Mouse (Mus musculus) neural tube, embryonic 12.5 days (tissue): ENCODE data around the gene Dnaic2. TPM values are rescaled to one million over a fixed set of nuclear protein-coding genes. Genes with fewer than 3 reads are reported as not detected.

Source experiments
- ATAC-seq: fragments of 200-750 bp; cut with Nextera tagmentation; 2 replicates; pipeline ENCODE4 v1.8.0; 2017; ENCODE audit warnings: low read depth, mild to moderate bottlenecking, moderate TSS enrichment, moderate library complexity; ENCODE audit not compliant: low FRiP score
- H3K27ac ChIP-seq: fragments of 300-500 bp; sonication (generic); 2 replicates; pipeline ENCODE4 v1.5.1; 2016
- H3K27me3 ChIP-seq: fragments of 300-500 bp; sonication (generic); replicated peaks from 2 replicates; pipeline ENCODE4 v1.6.1; 2016; ENCODE audit warnings: mild to moderate bottlenecking
- H3K36me3 ChIP-seq: fragments of 300-500 bp; sonication (generic); 2 replicates; pipeline ENCODE4 v1.6.1; 2016; ENCODE audit warnings: mild to moderate bottlenecking
- H3K4me1 ChIP-seq: fragments of 300-500 bp; sonication (generic); 2 replicates; pipeline ENCODE4 v1.6.1; 2016
- H3K4me2 ChIP-seq: fragments of 300-500 bp; sonication (generic); replicated peaks from 2 replicates; pipeline ENCODE4 v1.6.1; 2016; ENCODE audit warnings: mild to moderate bottlenecking
- H3K4me3 ChIP-seq: fragments of 300-500 bp; sonication (generic); 2 replicates; pipeline ENCODE4 v1.5.1; 2016
- H3K9ac ChIP-seq: fragments of 300-500 bp; sonication (generic); 2 replicates; pipeline ENCODE4 v1.6.1; 2016; ENCODE audit warnings: mild to moderate bottlenecking
- H3K9me3 ChIP-seq: fragments of 300-500 bp; sonication (generic); 2 replicates; pipeline ENCODE4 v1.6.1; 2016; ENCODE audit warnings: mild to moderate bottlenecking
- WGBS: fragments of 180-500 bp; shearing (Covaris S2); methylation state at CpG from one replicate; pipeline ENCODE4 v1.1.7; 2016; 5-methylcytosine and 5-hydroxymethylcytosine counted together
- polyA plus RNA-seq: library from polyadenylated mRNA; unstranded; fragments of >200 nt; fragmentation: Nextera tagmentation; extraction: Ambion mirVana; gene quantifications from 2 replicates; pipeline ENCODE4 v1.2.1, GENCODE M21; 2016

Gene Dnaic2
- polyA plus RNA-seq, 1 experiment from 2014 or later = 4.2 TPM

DNA sequence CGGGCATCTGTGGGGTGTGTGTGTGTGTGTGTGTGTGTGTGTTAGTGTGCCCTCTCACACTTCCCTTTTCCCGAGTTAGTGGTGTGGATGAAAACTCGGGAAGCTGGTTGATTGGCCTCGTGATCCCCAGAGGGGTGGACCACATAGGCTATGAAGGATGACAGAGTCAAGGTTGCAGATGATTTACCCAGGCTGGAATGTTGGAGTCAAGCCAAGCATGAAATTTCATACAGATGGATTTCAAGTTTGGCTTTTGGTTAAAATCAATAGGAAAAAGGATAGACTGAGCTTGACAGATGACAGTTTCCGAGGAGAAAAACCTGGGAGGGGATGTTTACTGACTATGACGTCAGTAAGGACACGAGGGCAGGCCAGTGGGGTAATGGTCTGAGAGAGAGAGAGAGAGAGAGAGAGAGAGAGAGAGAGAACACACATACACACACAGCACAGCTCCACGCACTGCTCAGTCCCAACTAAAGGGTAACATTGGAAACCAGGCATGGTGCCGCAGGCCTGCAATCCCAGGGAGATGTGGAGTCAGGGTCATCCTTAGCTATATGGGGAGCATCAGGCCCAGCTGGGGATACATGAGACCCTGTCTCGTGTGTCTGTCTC lies 39.5 kb upstream of the Dnaic2 start:
- H3K36me3 ChIP-seq = no peaks in the 10 kb centered on the region; the same call in 1 of the 2 replicates
- 58% methylated on average over 10 of the region's 10 CpGs for WGBS
- H3K4me2 ChIP-seq = no peak overlapping the region
- no peak overlapping the region for H3K27ac ChIP-seq
- H3K4me1 ChIP-seq = peaks cover 25% of the 10 kb centered on the region; the same call in 1 of the 2 replicates
- H3K4me3 ChIP-seq = no peak overlapping the region
- no peak overlapping the region for H3K9ac ChIP-seq
- no peaks in the 10 kb centered on the region for H3K27me3 ChIP-seq
- no peak for ATAC-seq
- H3K9me3 ChIP-seq = no peaks in the 10 kb centered on the region

DNA sequence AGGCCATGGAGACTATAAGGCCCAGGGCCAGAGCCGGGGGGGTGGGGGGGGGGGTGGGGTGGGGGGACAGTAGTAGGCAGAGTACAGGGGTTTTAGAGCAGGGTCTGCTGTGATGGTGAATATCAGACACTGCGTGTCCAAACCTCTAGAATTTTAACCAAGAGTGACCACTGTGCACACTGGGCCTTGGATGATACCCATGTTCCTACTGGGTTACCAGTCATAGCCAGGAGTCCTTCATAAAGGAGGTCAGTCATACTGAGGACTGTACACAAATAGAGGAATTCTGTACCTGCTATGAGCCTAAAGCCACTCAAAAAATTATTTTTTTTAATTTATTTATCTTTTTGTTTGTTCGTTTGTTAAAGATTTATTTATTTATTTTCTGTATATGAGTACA lies 38.5 kb upstream of the Dnaic2 start:
- Histone ChIP-seq H3K4me2 (no peak overlapping the region), H3K9ac (no peak overlapping the region), H3K9me3 (no peaks in the 10 kb centered on the region), H3K27me3 (no peaks in the 10 kb centered on the region), H3K4me3 (no peak overlapping the region), H3K27ac (no peak overlapping the region), H3K4me1 (peaks cover 25% of the 10 kb centered on the region; the same call in 1 of the 2 replicates), H3K36me3 (no peaks in the 10 kb centered on the region; the same call in 1 of the 2 replicates)
- ATAC-seq = no peak
- 92% methylated on average over 3 of the region's 3 CpGs for WGBS

DNA sequence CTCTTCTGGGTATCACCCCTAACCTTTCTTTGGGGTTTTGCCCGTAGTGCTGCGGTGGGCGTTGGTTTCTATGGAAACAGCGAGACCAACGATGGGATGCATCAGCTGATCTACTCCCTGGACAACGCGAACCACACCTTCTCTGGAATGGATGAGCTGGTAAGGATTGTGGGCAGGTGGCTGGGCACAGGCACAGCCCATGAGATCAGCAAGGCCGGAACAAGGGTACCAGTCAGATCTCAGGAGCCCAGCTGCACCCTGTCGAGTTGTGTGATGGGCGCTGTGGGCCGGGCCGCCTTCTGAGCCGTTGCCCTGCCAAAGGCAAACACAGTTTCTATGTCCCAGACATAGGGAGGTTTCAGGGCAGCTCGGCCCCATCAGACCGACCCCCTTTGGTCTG lies 37.0 kb upstream of the Dnaic2 start:
- Histone ChIP-seq H3K4me3 (no peak overlapping the region), H3K9me3 (no peaks in the 10 kb centered on the region), H3K4me1 (0 out of 2 replicates have a peak, but pooled peaks cover 11% of the 10 kb centered on the region), H3K36me3 (peaks cover 7% of the 10 kb centered on the region; the same call in 1 of the 2 replicates), H3K27me3 (no peaks in the 10 kb centered on the region), H3K9ac (no peak overlapping the region), H3K4me2 (no peak overlapping the region), H3K27ac (no peak overlapping the region)
- ATAC-seq = no peak
- WGBS = 92% methylated on average over 15 of the region's 15 CpGs

DNA sequence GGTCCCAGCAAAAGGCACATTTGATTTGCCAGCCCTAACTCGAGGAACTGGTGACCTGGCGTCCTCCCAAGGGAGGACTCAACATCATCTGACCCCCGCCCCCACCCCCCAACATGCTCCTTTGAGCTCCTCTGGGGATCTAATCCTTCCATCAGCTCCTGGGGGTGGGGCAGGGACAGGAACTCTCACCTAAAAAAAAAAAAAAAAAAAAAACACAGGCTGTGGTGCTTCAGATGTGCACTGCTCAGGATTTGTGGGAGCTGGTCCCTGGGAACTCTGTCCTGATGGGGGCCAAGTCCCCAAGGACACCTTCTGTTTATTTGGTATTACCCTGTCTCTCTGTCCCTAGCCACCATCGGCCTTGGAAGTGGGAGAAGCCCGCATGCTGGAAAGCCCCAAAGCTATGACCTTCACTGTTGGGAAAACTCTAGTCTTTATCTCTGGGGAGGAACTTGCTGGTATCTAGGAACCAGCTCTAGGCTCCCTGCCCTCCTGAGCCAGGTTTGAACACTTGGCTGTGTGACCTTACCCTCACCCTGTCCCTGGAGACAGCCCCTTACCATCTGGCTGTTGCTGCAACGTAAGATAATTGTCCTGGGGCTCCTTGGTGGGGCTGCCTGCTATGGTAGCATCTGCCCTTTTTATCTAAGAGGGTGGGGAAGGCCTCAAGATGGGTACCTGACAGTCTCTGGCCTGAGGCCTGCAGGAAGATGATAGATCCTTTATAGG lies 35.6 kb upstream of the Dnaic2 start:
- H3K27me3 ChIP-seq = no peaks in the 10 kb centered on the region
- H3K9ac ChIP-seq = no peak overlapping the region
- no peak overlapping the region for H3K4me2 ChIP-seq
- 57% methylated on average over 6 of the region's 6 CpGs for WGBS
- H3K36me3 ChIP-seq = peaks cover 9% of the 10 kb centered on the region; the same call in 1 of the 2 replicates
- 0 out of 2 replicates have a peak, but pooled peaks cover 10% of the 10 kb centered on the region for H3K4me1 ChIP-seq
- no peak overlapping the region for H3K4me3 ChIP-seq
- no peaks in the 10 kb centered on the region for H3K9me3 ChIP-seq
- no peak for ATAC-seq
- no peak overlapping the region for H3K27ac ChIP-seq

DNA sequence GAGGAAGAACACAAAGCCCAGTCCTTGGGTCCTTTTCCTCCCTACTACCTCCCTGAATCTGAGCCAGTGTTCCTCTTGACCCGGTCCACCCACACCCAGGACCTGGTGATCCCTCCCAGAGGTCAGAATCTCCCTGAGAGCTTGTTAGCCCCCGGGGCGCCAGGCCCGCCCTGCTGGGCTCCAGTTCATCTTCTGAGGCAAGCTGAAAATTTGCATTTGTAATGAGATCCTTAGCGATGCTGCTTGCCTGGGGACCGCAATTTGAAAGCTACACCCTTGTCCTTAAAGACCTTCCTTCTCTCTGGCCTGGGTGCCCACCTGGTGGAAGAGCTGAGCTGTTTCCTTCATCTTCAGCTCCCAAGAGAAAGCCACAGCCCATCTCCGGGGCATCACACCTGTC lies 34.6 kb upstream of the Dnaic2 start:
- Histone ChIP-seq H3K9me3 (no peaks in the 10 kb centered on the region), H3K27ac (no peak overlapping the region), H3K9ac (no peak overlapping the region), H3K4me3 (no peak overlapping the region), H3K36me3 (peaks cover 15% of the 10 kb centered on the region; the same call in 1 of the 2 replicates), H3K27me3 (no peaks in the 10 kb centered on the region), H3K4me2 (no peak overlapping the region), H3K4me1 (0 out of 2 replicates have a peak, but pooled peaks cover 10% of the 10 kb centered on the region)
- 40% methylated on average over 7 of the region's 7 CpGs for WGBS
- ATAC-seq = no peak

DNA sequence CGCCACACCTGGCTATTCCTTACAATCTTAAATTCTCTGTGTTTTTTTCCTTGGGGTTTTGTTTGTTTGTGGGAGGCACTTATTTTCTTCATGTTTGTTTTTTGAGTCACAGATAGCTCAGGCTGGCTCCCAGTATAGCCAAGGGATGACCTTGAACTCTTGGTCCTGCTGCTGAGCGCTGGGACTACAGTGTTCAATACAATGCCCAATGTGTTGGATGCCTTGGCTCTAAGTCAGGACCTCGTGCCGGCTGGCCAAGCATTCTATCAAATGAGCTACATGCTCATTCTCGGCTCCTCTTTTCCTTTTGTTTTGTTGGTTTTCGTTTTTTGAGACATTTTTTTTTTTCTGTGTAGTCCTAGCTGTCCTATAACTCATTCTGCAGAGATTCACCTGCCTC lies 33.8 kb upstream of the Dnaic2 start:
- H3K9ac ChIP-seq = no peak overlapping the region
- H3K9me3 ChIP-seq = no peaks in the 10 kb centered on the region
- H3K4me1 ChIP-seq = 0 out of 2 replicates have a peak, but pooled peaks cover 5% of the 10 kb centered on the region
- H3K27me3 ChIP-seq = no peaks in the 10 kb centered on the region
- ATAC-seq = no peak
- H3K27ac ChIP-seq = no peak overlapping the region
- 90% methylated on average over 6 of the region's 6 CpGs for WGBS
- H3K36me3 ChIP-seq = peaks cover 15% of the 10 kb centered on the region; the same call in 1 of the 2 replicates
- H3K4me3 ChIP-seq = no peak overlapping the region
- H3K4me2 ChIP-seq = no peak overlapping the region

DNA sequence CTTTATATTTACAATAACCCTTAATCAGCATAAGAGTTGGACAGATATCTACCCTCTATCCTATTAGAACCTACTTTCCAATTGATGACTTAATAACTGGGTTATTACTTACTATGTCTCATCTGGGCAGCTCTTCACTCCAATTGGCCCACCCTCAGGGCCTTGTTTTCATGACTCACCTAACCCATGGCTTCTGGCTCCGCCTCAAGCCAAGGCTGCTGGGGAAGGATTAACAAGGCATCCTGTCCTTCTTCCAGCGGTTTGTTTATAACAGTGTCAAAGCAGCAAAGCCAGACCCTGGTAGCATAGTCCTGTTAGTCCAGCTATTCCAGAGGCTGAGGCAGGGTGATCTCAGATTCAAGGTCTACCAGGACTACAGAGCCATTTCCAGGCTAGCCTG lies 32.8 kb upstream of the Dnaic2 start:
- no peak overlapping the region for H3K4me2 ChIP-seq
- no peaks in the 10 kb centered on the region for H3K9me3 ChIP-seq
- 84% methylated on average over 2 of the region's 2 CpGs for WGBS

DNA sequence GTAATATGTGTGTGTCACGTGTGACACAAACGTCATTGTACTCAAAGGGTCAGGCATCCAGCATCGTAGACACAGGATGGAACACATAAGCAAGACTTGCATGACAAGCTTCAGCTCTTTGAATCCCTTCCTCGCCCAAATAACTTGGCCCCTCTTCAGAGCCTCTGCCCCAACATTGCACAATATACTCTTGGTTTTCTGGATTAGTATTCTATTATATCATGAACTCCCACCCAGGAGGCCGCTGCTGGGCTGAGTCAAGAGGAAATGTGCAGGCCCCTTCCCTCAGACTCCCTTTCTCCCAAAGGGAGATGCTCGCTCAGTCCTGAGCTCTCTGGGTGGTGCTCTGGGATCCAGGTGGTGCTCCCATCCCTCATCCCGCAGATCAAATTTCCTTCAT lies 28.7 kb upstream of the Dnaic2 start:
- no peak for ATAC-seq
- Histone ChIP-seq H3K27me3 (no peaks in the 10 kb centered on the region), H3K9me3 (no peaks in the 10 kb centered on the region), H3K9ac (no peak overlapping the region), H3K36me3 (peaks cover 19% of the 10 kb centered on the region; the same call in 1 of the 2 replicates), H3K4me3 (no peak overlapping the region), H3K4me2 (no peak overlapping the region), H3K4me1 (peaks cover 7% of the 10 kb centered on the region; the same call in 1 of the 2 replicates), H3K27ac (no peak overlapping the region)
- 97% methylated on average over 7 of the region's 7 CpGs for WGBS

More for the DNA sequence above, 32.8 kb upstream of the Dnaic2 start:
- Histone ChIP-seq H3K4me3 (no peak overlapping the region), H3K27me3 (no peaks in the 10 kb centered on the region), H3K36me3 (peaks cover 17% of the 10 kb centered on the region; the same call in 1 of the 2 replicates), H3K27ac (no peak overlapping the region), H3K4me1 (0 out of 2 replicates have a peak, but pooled peaks cover 5% of the 10 kb centered on the region), H3K9ac (no peak overlapping the region)
- no peak for ATAC-seq

DNA sequence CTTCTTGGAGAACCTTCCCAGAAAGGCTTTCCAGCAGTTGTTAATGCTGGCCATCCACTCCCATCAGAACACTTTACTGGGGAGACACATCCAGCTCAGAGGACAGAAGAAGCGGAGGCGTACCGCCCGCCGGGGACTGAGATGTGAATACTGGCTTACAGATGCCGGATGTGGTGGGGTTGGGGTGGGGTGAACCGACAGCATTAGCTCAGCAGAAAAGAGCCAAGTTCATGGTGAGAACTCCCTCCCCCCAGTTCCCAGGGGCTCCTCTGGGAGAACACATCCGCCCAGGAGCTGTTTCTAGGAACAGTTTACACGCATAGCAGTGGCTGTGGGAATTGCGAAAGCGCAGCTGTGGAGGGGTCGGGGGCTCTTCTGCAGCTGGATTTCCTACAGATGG lies 27.7 kb upstream of the Dnaic2 start:
- H3K9ac ChIP-seq = no peak overlapping the region

DNA sequence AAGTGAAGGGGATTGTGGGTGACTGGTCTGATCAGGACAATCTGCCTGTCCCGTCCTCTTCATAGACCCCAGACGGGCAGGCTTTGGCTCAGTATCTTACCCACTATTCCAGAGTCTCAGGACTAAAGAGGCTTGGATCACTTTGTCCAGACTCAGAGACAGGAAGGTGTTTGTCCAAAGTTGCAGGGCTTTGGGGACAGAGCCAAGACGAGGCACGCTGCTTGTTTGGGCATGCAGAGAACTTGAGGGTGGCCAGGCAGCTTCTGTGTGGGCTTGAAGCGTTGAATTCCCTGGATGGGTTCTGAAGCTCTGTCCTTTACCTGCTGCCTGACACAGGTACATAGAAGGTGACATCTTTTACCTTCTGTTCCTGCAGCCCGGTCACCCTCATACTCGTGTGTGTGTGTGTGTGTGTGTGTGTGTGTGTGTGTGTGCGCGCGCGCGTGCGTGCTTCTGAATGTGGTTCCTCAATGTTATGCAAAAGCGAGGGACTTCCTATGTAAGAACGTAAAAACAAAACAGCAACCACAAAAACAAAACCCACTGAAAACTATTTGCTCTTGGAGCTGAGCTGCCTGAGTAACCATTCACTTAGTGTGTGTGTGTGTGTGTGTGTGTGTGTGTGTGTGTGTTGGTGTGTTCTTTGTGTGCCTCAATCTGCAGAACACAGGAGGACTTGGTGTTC lies 24.8 kb upstream of the Dnaic2 start:
- 93% methylated on average over 15 of the region's 15 CpGs for WGBS
- H3K27ac ChIP-seq = no peak overlapping the region

More for the DNA sequence above, 27.7 kb upstream of the Dnaic2 start:
- Histone ChIP-seq H3K36me3 (peaks cover 17% of the 10 kb centered on the region; the same call in 1 of the 2 replicates), H3K4me3 (no peak overlapping the region), H3K27ac (no peak overlapping the region), H3K9me3 (no peaks in the 10 kb centered on the region), H3K27me3 (no peaks in the 10 kb centered on the region), H3K4me2 (no peak overlapping the region), H3K4me1 (peaks cover 17% of the 10 kb centered on the region)
- 89% methylated on average over 12 of the region's 12 CpGs for WGBS
- no peak for ATAC-seq

DNA sequence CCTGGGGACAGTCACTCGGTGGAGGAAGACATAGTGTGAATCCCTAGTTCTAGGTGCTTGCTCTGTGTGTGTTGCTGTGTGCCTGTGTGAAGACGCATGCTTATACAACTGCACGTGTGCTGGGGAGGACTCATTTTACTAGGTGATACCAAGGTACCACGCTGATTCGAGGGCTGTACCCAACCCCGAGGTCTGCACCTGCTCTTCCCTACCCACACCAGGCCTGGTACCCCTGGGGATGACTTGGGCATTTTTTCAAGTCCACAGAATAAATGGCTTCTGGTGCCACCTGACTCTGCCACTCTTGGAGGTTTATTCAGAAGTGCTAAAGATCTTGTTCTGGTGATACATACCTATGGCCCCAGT lies 24.2 kb upstream of the Dnaic2 start:
- no peak overlapping the region for H3K4me3 ChIP-seq
- no peak for ATAC-seq
- peaks cover 10% of the 10 kb centered on the region; the same call in 1 of the 2 replicates for H3K36me3 ChIP-seq
- peaks cover 25% of the 10 kb centered on the region for H3K4me1 ChIP-seq
- no peak overlapping the region for H3K4me2 ChIP-seq
- no peaks in the 10 kb centered on the region for H3K9me3 ChIP-seq
- H3K27ac ChIP-seq = no peak overlapping the region
- H3K27me3 ChIP-seq = no peaks in the 10 kb centered on the region
- no peak overlapping the region for H3K9ac ChIP-seq
- WGBS = 89% methylated on average over 6 of the region's 6 CpGs

More for the DNA sequence above, 24.8 kb upstream of the Dnaic2 start:
- no peak for ATAC-seq
- Histone ChIP-seq H3K4me2 (no peak overlapping the region), H3K9ac (no peak overlapping the region), H3K4me1 (peaks cover 25% of the 10 kb centered on the region), H3K36me3 (peaks cover 5% of the 10 kb centered on the region; the same call in 1 of the 2 replicates), H3K27me3 (no peaks in the 10 kb centered on the region), H3K4me3 (no peak overlapping the region), H3K9me3 (no peaks in the 10 kb centered on the region)
